Mouse (Mus musculus) hindbrain, postnatal 0 days (tissue): Measurements from ENCODE around the gene Dclre1b. TPM values are rescaled to one million over a fixed set of nuclear protein-coding genes. Genes with fewer than 3 reads are reported as not detected.
"Not testable (repeated sequence)": the region's sequence is repeated elsewhere in the genome, so short reads cannot be mapped to it uniquely, and the experiment has no call there.

Experiments used
- ATAC-seq: fragments of 200-750 bp; cut with Nextera tagmentation; 2 replicates; pipeline ENCODE4 v1.8.0; 2017; ENCODE audit warnings: mild to moderate bottlenecking, moderate TSS enrichment, moderate library complexity
- DNase-seq: peaks from one replicate; pipeline ENCODE4 v3.0.0-alpha.2; 2015; ENCODE audit warnings: low spot score
- H3K27ac ChIP-seq: fragments of 300-500 bp; sonication (generic); 2 replicates; pipeline ENCODE4 v1.5.1; 2014; ENCODE audit warnings: mild to moderate bottlenecking
- H3K27me3 ChIP-seq: fragments of 300-500 bp; sonication (generic); 2 replicates; pipeline ENCODE4 v1.6.1; 2014; ENCODE audit warnings: low read length, mixed read lengths; ENCODE audit not compliant: insufficient read depth
- H3K36me3 ChIP-seq: fragments of 300-500 bp; sonication (generic); 2 replicates; pipeline ENCODE4 v1.6.1; 2014; ENCODE audit warnings: low read length, mixed read lengths; ENCODE audit not compliant: insufficient read depth
- H3K4me1 ChIP-seq: fragments of 300-500 bp; sonication (generic); 2 replicates; pipeline ENCODE4 v1.6.1; 2014; ENCODE audit warnings: antibody characterized with exemption, low read length, mixed read lengths; ENCODE audit not compliant: insufficient read depth
- H3K4me2 ChIP-seq: fragments of 300-500 bp; sonication (generic); 2 replicates; pipeline ENCODE4 v1.6.1; 2014; ENCODE audit warnings: low read depth, mild to moderate bottlenecking, low read length, moderate library complexity, mixed read lengths
- H3K4me3 ChIP-seq: fragments of 300-500 bp; sonication (generic); 2 replicates; pipeline ENCODE4 v1.5.1; 2014; ENCODE audit warnings: low read length
- H3K9ac ChIP-seq: fragments of 300-500 bp; sonication (generic); replicated peaks from 2 replicates; pipeline ENCODE4 v1.6.1; 2014; ENCODE audit warnings: mild to moderate bottlenecking, low read length, moderate library complexity, mixed read lengths
- H3K9me3 ChIP-seq: fragments of 300-500 bp; sonication (generic); 2 replicates; pipeline ENCODE4 v1.6.1; 2016; ENCODE audit warnings: low read length, mixed read lengths
- CTCF ChIP-seq: IDR thresholded peaks from 2 replicates; pipeline ENCODE4 v1.5.1; 2016; ENCODE audit warnings: antibody characterized with exemption, control low read depth, low read depth
- WGBS: fragments of 180-500 bp; shearing (Covaris S2); extraction: QIAGEN DNeasy Blood & Tissue Kit; methylation state at CpG from one replicate; pipeline ENCODE4 v1.1.7; 2014; 5-methylcytosine and 5-hydroxymethylcytosine counted together
- polyA plus RNA-seq: library from polyadenylated mRNA; unstranded; fragments of >200 nt; fragmentation: Nextera tagmentation; extraction: Ambion mirVana; gene quantifications from 2 replicates; pipeline ENCODE4 v1.2.1, GENCODE M21; 2015
- total RNA-seq: library from RNA; depleted of rRNA; stranded (reverse); fragments of >200 nt; gene quantifications from 2 replicates; pipeline ENCODE4 v1.2.3, GENCODE M21; 2014

Gene Dclre1b
- total and polyA plus RNA-seq, 2 experiments from 2014 or later, result 7.9 to 15.4 TPM

DNA sequence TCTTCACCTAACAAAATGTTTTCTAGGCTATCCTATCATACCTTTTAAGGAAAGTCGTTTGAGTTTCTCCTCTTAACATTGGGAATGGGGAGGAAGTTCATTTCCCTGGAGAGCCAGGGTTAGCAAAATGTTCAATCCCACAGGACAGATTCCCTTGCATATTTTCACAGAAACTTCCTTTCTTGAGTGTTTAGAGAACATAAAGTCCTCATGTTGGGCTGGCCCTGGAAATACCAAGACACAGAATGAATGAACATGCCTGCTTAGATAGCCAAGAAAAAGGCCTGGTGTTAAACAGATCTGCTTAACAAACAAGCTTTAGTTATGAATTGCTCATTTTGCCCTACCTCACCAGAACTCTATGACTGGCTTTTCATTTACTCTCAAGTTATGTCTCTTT, 16.7 kb downstream of the Dclre1b start:
- Histone ChIP-seq H3K4me1 (no peaks in the 10 kb centered on the region; the same call in 1 of the 2 replicates), H3K9ac (no peak overlapping the region), H3K4me2 (no peak overlapping the region), H3K9me3 (no peaks in the 10 kb centered on the region), H3K36me3 (no peaks in the 10 kb centered on the region), H3K4me3 (no peak overlapping the region), H3K27me3 (no peaks in the 10 kb centered on the region), H3K27ac (no peak overlapping the region)
- WGBS, result 70% methylated on average over 1 of the region's 1 CpGs
- DNase-seq, result no peak
- TF ChIP-seq CTCF, result no peak
- no peak for ATAC-seq

DNA sequence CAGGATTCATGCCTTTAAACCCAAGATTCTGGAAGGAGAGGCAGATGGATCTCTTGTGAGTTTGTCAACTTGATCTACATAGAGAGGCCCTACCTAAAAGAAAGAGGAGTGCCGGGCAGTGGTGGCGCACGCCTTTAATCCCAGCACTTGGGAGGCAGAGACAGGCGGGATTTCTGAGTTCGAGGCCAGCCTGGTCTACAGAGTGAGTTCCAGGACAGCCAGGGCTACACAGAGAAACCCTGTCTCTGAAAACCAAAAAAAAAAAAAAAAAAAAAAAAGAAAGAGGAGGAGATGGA, 17.2 kb downstream of the Dclre1b start:
- H3K4me1 ChIP-seq, ATAC-seq, H3K9ac ChIP-seq, H3K9me3 ChIP-seq, H3K27me3 ChIP-seq, DNase-seq, H3K36me3 ChIP-seq: not testable (repeated sequence)
- Histone ChIP-seq H3K4me3 (peak overlapping the region; percentile 96; the same call in 1 of the 2 replicates), H3K27ac (peak overlapping the region; percentile 94; the same call in 1 of the 2 replicates), H3K4me2 (peak overlapping the region; percentile 68)
- WGBS, result 79% methylated on average over 5 of the region's 5 CpGs

DNA sequence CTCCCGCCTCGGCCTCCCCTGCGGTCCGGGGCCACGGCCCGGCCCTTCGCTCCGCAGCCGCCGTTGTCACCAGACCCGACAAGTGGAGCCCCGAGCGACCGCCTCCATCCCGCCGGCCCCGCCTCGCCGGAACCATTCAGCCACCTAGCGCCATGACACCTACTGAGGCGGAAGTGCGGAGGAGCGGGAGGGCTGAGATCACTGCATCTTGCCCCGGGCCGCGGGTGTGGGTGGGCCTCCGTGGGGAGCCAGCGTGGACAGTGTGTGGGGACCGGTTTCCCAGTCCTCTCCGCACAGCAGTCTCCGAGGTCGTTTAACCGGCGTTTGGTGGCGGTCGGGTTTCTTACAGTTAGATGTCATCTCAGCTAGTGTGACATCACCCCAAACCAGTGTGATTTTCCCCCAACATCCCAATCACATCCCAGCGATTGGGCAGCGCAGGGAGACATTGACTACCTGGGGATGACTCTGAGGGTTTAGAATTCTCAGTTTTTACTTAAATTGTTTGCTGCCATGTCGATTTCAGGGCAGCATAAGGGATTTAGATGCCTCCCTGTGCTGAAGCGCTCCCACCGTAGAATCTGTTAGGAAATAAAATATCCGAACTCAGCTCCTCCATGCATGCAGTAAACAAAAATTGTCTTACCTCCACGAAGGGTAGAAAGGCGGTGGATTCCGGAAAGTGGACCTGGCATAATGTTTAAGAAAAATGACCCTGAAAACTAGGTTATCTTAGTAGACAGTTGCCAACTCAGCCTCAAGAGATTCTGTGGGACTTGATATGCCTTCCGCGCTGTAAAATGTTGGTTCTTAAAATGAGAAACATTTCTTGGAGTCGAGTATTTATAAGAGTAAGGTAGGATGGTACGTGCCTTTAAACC, 17.8 kb downstream of the Dclre1b start, which contains the start of gene Hipk1:
TSS of gene Hipk1 (minus strand) at position 334 of the 881 bp plus-strand sequence.
- Histone ChIP-seq H3K4me3 (peak within 1 kb of the TSS; percentile 96), H3K27ac (peak within 1 kb of the TSS; percentile 94), H3K4me2 (peak within 1 kb of the TSS; percentile 68), H3K27me3 (no peaks in the 10 kb centered on the region), H3K4me1 (no peaks in the 10 kb centered on the region; the same call in 1 of the 2 replicates), H3K9me3 (no peaks in the 10 kb centered on the region), H3K9ac (peak within 1 kb of the TSS; percentile 92), H3K36me3 (no peaks in the 10 kb centered on the region)
- 10% methylated on average over 49 of the region's 49 CpGs for WGBS
- DNase-seq (peak; percentile 96), ATAC-seq (peak; percentile 98)
- TF ChIP-seq CTCF, result no peak; the same call in 1 of the 2 replicates

DNA sequence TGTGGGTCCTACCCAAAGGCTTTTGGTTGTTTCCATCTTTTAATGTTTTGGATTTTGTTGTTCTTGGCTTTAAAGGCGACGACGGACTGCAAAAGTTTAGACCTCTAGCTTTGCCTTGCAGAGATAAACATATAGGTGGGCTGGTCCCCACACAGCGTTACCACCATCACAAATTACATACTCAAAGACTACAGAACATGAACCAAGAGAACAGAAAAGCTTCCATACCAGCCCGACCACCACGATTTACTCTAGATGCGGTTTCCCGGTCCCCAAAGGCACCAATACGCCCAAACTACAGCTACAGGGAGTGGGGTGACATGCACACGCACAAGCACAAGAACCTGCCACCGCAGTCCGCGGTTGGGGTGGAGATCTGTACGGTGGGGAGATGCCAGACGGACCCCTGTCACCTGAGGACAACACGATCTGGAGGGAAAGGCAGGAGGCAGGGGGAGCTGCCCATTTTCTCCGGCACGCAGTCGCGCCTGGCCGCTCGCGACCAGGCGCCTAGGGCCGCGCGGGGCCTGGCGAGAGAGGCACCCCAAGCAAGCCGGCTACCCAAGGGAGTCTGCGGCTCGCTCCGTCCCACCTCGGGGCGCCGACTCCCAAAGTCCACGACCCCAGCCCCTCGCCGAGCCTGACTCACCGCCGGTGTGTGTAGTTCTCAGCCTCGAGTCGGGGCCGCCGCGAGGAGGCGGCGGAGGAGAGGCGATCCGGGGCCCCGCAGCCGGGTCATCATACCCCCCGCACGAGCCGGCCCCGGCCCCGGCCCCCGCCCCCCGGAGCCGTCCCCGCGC, 18.7 kb downstream of the Dclre1b start:
- Histone ChIP-seq H3K4me3 (peak overlapping the region; percentile 96), H3K27ac (peak overlapping the region; percentile 94), H3K36me3 (no peaks in the 10 kb centered on the region), H3K27me3 (no peaks in the 10 kb centered on the region), H3K9ac (peak overlapping the region; percentile 92), H3K4me1 (no peaks in the 10 kb centered on the region; the same call in 1 of the 2 replicates), H3K9me3 (no peaks in the 10 kb centered on the region), H3K4me2 (peak overlapping the region; percentile 68)
- ATAC-seq, result peak; percentile 86
- 1% methylated on average over 50 of the region's 61 CpGs for WGBS
- DNase-seq, result peak; percentile 32
- no peak for TF ChIP-seq CTCF

DNA sequence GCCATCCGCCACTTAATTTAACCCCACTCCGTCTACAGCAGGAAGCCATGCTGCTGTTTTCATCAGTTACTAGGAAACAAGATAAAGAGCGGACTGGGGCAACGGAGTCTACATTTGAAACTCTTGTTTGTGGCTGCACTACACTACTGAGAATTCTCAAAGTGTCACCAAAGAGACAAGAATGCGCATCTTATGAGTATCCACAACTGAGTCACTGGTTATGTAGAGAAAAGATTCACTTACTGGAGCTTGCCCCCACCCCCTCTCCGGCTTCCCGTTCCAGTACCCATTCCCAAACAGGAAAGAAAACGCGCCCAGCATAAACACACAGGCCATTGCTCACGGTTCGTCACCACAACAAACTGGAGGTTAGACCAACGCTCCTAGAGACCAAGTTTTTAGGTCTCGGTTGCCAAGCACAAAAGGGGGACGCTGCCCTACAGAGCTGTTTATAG, 19.3 kb downstream of the Dclre1b start:
- DNase-seq, result peak; percentile 39
- TF ChIP-seq CTCF, result no peak
- Histone ChIP-seq H3K36me3 (no peaks in the 10 kb centered on the region), H3K9me3 (no peaks in the 10 kb centered on the region), H3K4me3 (peak overlapping the region; percentile 96), H3K4me1 (no peaks in the 10 kb centered on the region; the same call in 1 of the 2 replicates), H3K4me2 (peak overlapping the region; percentile 68), H3K27me3 (no peaks in the 10 kb centered on the region), H3K27ac (peak overlapping the region; percentile 94), H3K9ac (peak overlapping the region; percentile 92)
- ATAC-seq, result no peak
- 2% methylated on average over 14 of the region's 14 CpGs for WGBS

DNA sequence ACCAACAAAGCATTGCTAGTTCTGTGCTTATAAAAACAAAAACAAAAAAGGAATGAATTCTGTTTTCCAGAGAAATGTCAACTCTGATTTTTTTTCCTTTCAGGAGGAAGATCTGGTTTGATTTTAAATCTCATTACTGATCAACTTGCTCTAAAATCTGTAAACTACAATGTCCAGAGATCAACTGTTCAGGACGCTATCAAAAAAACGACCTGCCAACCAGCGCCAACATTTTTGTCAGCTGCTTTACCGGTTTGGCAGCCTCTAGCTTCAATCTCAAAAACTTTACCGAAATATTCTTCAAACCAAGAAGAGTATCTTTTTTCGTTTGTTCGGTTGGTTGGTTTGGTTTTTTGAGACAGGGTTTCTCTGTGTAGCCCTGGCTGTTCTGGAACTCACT, 20.1 kb downstream of the Dclre1b start:
- no peak for TF ChIP-seq CTCF
- no peaks in the 10 kb centered on the region for H3K36me3 ChIP-seq
- no peak for ATAC-seq
- peak overlapping the region; percentile 68 for H3K4me2 ChIP-seq
- H3K27ac ChIP-seq, result no peak overlapping the region
- H3K4me3 ChIP-seq, result peak overlapping the region; percentile 96; the same call in 1 of the 2 replicates
- no peaks in the 10 kb centered on the region for H3K27me3 ChIP-seq
- no peak overlapping the region for H3K9ac ChIP-seq
- WGBS, result 84% methylated on average over 7 of the region's 7 CpGs
- H3K9me3 ChIP-seq, result no peaks in the 10 kb centered on the region
- DNase-seq, result no peak
- H3K4me1 ChIP-seq, result no peaks in the 10 kb centered on the region; the same call in 1 of the 2 replicates
